Mouse (Mus musculus) ES-Bruce4 (cell line): ENCODE data around the gene Plscr3. TPM values are rescaled to one million over a fixed set of nuclear protein-coding genes. Genes with fewer than 3 reads are reported as not detected.
A peak's percentile ranks its signal among the peaks of the same experiment; 100 is the strongest.

Experiments used
- H3K27ac ChIP-seq: 2 replicates; pipeline ENCODE4 v1.5.1; 2012; ENCODE audit warnings: low read length, inconsistent platforms; ENCODE audit not compliant: insufficient read depth
- H3K27me3 ChIP-seq: 2 replicates; pipeline ENCODE4 v1.6.1; 2012; ENCODE audit warnings: mild to moderate bottlenecking, low read length, inconsistent platforms; ENCODE audit not compliant: control insufficient read depth, poor library complexity, insufficient read depth, severe bottlenecking
- H3K36me3 ChIP-seq: 2 replicates; pipeline ENCODE4 v1.6.1; 2012; ENCODE audit warnings: inconsistent platforms, mild to moderate bottlenecking, low read length, moderate library complexity; ENCODE audit not compliant: control insufficient read depth, poor library complexity, insufficient read depth, severe bottlenecking
- H3K4me1 ChIP-seq: one replicate; pipeline ENCODE4 v1.8.1; 2011; ENCODE audit warnings: low read length; ENCODE audit not compliant: control insufficient read depth, insufficient read depth
- H3K4me3 ChIP-seq: 2 replicates; pipeline ENCODE4 v1.5.1; 2011; ENCODE audit warnings: low read depth, mild to moderate bottlenecking, low read length
- H3K9ac ChIP-seq: 2 replicates; pipeline ENCODE4 v1.6.1; 2012; ENCODE audit warnings: low read depth, mild to moderate bottlenecking, inconsistent platforms; ENCODE audit not compliant: poor library complexity, severe bottlenecking
- H3K9me3 ChIP-seq: replicated peaks from 2 replicates; pipeline ENCODE4 v1.6.1; 2012; ENCODE audit warnings: mild to moderate bottlenecking, low read length, inconsistent platforms; ENCODE audit not compliant: control insufficient read depth, poor library complexity, insufficient read depth, severe bottlenecking
- CTCF ChIP-seq: IDR thresholded peaks from one replicate; pipeline ENCODE4 v1.8.1; 2011; ENCODE audit warnings: low read depth, low read length
- EP300 ChIP-seq: IDR thresholded peaks from 2 replicates; pipeline ENCODE4 v1.6.1; 2011; ENCODE audit warnings: low read depth, low read length; ENCODE audit not compliant: insufficient read depth
- POLR2A ChIP-seq: IDR thresholded peaks from one replicate; pipeline ENCODE4 v1.8.1; 2011; ENCODE audit warnings: low read length; ENCODE audit not compliant: insufficient read depth
- polyA plus RNA-seq: library from polyadenylated mRNA; stranded (reverse); fragments of >200 nt; gene quantifications from 2 replicates; pipeline ENCODE4 v1.2.4, GENCODE M21; 2011; ENCODE audit warnings: low read depth; ENCODE audit not compliant: missing spikeins, insufficient read depth, insufficient read length

Gene Plscr3
- polyA plus RNA-seq, 1 experiment: 27.2 TPM

DNA sequence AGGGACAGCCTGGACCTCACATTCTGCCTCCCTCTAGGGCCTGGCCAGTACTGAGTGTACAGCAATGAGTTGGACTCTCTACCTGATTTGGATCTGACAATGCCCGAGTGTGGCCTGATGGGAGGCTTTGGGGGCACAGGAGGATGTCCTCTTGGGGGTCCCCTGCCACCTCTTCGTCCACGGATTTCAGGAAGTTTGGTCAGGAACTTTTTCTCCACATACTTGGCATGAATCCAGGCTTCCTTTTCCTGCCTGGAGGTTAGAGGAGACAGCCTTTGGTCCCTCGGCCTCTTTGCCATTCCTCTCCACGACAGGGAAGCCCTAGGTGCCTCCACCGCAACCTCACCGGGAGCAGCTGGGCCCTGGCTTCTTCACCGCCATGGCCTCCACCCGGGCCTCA lies 38.1 kb downstream of the Plscr3 start:
- Histone ChIP-seq H3K4me1 (no peaks in the 10 kb centered on the region), H3K27ac (no peak overlapping the region), H3K27me3 (no peaks in the 10 kb centered on the region), H3K4me3 (no peak overlapping the region), H3K9ac (no peak overlapping the region), H3K9me3 (no peaks in the 10 kb centered on the region), H3K36me3 (no peaks in the 10 kb centered on the region)
- TF ChIP-seq CTCF: no peak
- no peak for TF ChIP-seq EP300
- TF ChIP-seq POLR2A: no peak

DNA sequence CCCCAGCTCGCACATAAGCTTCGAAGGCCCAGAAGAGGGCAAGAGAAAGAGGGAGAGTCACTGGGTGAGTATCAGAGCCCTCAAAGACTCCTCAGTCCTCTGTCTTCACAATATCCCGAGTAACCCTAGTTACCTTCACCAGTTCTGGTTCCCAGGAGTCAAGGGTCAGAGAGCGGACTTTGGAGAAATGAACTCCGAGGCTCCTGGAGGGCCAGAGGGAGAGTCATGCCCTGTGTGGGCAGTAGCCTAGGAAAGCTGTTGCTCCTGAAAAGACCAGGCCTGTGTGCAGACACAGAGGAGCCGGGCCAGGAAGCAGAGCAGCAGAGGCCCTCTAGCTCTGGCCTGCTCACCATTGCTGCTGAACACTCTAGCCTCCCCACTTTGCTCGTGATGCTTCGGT lies 38.5 kb downstream of the Plscr3 start:
- Histone ChIP-seq H3K4me3 (no peak overlapping the region), H3K27me3 (no peaks in the 10 kb centered on the region), H3K4me1 (no peaks in the 10 kb centered on the region), H3K27ac (no peak overlapping the region), H3K9me3 (no peaks in the 10 kb centered on the region), H3K9ac (no peak overlapping the region), H3K36me3 (no peaks in the 10 kb centered on the region)
- TF ChIP-seq EP300 (no peak), CTCF (no peak), POLR2A (no peak)

DNA sequence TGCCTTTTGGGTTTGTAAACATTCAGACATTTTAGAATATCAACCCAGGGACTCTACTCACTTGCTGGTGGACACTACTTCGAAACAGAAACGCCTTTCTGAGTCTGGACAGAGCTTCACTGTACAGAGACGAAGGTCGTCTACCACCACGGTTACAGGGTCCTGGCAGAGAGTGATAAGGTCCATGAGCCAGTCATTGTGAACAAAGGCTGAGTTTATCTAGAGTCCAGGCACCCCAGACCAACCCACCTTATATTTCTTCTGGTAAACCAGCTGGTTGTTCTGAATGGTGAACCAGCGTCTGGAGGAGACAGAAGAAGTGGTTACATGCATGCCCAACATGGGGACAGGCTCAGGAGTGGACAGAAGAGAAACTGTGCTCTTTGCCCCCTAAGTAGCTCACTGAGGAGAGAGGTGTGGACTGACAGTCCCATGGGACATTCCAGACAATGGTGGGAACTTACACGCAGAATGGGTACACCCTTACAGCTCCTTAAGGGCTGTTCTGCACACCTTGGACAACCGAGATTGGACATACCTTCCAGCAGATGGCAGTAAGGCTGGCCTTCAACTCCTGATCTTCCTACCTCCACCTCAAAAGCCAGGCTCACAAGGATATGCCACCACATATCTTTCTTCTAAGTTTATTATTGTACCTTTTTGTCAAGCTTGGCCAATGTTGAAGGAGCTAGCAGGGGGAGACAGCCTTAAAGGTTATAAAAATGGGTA lies 40.9 kb downstream of the Plscr3 start:
- Histone ChIP-seq H3K9ac (no peak overlapping the region), H3K4me1 (no peaks in the 10 kb centered on the region), H3K36me3 (no peaks in the 10 kb centered on the region), H3K4me3 (no peak overlapping the region), H3K9me3 (no peaks in the 10 kb centered on the region), H3K27me3 (no peaks in the 10 kb centered on the region), H3K27ac (no peak overlapping the region)
- TF ChIP-seq CTCF (peak; percentile 60), POLR2A (no peak)

DNA sequence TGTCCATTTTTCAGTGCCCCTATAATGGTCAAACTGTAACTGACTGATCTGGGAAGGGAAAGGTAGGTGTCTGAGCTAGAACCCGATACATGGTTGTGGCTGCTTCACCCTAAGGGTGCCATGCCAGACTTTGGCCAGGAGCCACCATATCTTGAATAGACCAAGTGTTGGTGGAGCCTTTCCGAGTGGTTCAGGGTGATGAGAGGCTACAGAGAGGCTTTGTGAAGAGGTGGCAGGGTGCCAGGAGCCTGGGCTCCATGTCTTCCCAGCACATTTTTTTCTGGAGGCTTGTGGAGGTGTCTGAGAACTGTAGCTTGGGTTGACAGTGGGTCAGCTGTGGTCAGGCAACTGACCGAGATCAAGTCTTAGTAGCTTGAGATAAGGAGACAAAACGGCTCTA lies 45.3 kb downstream of the Plscr3 start:
- Histone ChIP-seq H3K27me3 (no peaks in the 10 kb centered on the region), H3K9ac (no peak overlapping the region), H3K4me3 (no peak overlapping the region), H3K4me1 (peaks cover 3% of the 10 kb centered on the region), H3K9me3 (no peaks in the 10 kb centered on the region), H3K36me3 (no peaks in the 10 kb centered on the region), H3K27ac (no peak overlapping the region)
- TF ChIP-seq EP300 (no peak), CTCF (no peak), POLR2A (no peak)

DNA sequence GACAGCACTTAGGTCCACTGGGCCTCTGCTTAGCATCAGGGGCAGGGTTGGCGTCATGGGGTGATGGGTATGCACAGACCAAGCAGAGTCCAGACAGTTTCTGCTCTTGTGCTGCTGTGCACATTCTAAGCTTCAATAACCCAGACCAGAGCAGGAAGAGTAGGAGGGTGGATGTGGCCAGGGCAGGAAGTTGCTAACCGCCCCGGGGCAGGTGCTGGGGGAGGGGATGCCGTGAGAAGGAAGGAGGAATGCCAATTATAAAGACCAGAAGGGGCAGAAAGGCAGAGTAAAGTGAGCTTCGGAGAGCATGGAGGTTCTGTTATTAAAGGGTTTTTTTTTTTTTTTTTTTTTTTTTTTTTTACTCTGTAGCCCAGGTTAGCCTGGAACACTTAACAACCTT lies 48.5 kb downstream of the Plscr3 start:
- H3K27ac ChIP-seq: no peak overlapping the region
- H3K9me3 ChIP-seq: no peaks in the 10 kb centered on the region
- no peaks in the 10 kb centered on the region for H3K27me3 ChIP-seq
- TF ChIP-seq CTCF (no peak), POLR2A (no peak), EP300 (no peak)
- peak overlapping the region; percentile 52; the same call in 1 of the 2 replicates for H3K9ac ChIP-seq
- H3K4me1 ChIP-seq: peaks cover 3% of the 10 kb centered on the region
- no peaks in the 10 kb centered on the region for H3K36me3 ChIP-seq
- H3K4me3 ChIP-seq: no peak overlapping the region

DNA sequence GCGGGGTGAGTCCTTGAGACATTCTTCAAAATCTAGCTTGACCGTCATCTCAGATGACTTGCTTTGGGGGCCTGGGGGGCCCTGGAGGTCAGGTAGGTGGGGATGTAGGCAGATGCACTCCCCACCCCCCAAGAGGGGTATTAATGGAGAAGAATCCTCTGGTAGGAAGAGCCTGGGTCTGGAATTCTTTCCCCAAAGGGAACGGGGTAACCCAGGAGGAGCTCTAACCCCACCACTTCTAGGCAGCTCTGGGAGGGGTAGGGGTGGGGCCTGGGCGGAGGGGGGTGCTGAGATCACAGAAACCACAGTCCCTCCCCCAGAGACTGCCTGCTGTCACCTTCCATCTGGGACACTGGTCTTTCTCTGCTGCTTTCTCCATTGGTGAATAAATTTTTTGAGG lies 49.1 kb downstream of the Plscr3 start, which contains the start of gene Acap1:
Gene Acap1 (minus strand): TSS at position 249 of the 400 bp plus-strand sequence.
- H3K36me3 ChIP-seq: no peaks in the 10 kb centered on the region
- H3K9ac ChIP-seq: peak within 1 kb of the TSS; percentile 52
- no peaks in the 10 kb centered on the region for H3K27me3 ChIP-seq
- peaks cover 3% of the 10 kb centered on the region for H3K4me1 ChIP-seq
- TF ChIP-seq EP300 (no peak), CTCF (no peak), POLR2A (no peak)
- no peak within 1 kb of the TSS for H3K4me3 ChIP-seq
- no peaks in the 10 kb centered on the region for H3K9me3 ChIP-seq
- H3K27ac ChIP-seq: no peak within 1 kb of the TSS
